Mouse (Mus musculus): ENCODE results near the gene Pmp22. TPM values are rescaled to one million over a fixed set of nuclear protein-coding genes. Genes with fewer than 3 reads are reported as not detected.

The Pmp22 gene
- 342 TPM for polyA plus RNA-seq (2014; fragmentation: Illumina TruSeq; extraction: RNeasy Lipid Tissue Mini Kit (QIAGEN cat#74804); ENCODE audit: insufficient read depth, low read depth, low replicate concordance)

DNA sequence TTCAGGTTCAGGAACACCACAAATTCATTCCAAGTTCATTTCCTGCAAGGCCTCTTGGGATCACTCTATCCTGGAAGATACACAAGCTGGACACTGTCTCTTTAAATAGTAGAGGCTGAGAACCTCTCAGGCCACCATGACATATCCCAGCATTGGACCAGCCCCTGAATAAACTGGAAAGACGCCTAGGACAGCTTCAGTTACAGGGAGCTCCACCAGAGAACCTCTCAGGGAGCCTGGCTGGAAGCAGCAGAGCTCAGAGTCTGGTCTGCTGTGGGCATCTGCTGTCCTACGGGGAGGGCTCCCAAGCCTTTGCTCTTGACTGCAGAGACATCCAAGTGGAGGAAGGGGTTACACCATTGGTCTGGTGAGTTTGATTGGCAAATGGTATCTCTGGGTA is at the start of gene Pmp22:
Pmp22 (plus strand) TSS at position 199 of the 400 bp plus-strand sequence.

Other genes with a start within 250 kb of the Pmp22 start
- 45.2 TPM for gene Tvp23b, start 249.5 kb upstream of the Pmp22 start, polyA plus RNA-seq (2014; fragmentation: Illumina TruSeq; extraction: RNeasy Lipid Tissue Mini Kit (QIAGEN cat#74804); ENCODE audit: insufficient read depth, low read depth, low replicate concordance)
- not detected for gene Cdrt4, start 177.8 kb upstream of the Pmp22 start, polyA plus RNA-seq (2014; fragmentation: Illumina TruSeq; extraction: RNeasy Lipid Tissue Mini Kit (QIAGEN cat#74804); ENCODE audit: insufficient read depth, low read depth, low replicate concordance)
- gene Tekt3, start 67.3 kb upstream of the Pmp22 start, polyA plus RNA-seq (2014; fragmentation: Illumina TruSeq; extraction: RNeasy Lipid Tissue Mini Kit (QIAGEN cat#74804); ENCODE audit: insufficient read depth, low read depth, low replicate concordance): 0.79 TPM

Data from lung, adult 10 weeks (tissue).